Mouse (Mus musculus) bone marrow macrophage, adult 2 months (primary cell): ENCODE measurements at regions not wholly inside any gene's neighbourhood (a gene's known extent, or its start where the extent isn't known, plus 50 kb on each side); places are given as distances from the start of the nearest gene placed in this dataset.

ENCODE experiments used
- CTCF ChIP-seq: IDR thresholded peaks from 2 replicates; pipeline ENCODE4 v1.5.1; 2012; ENCODE audit warnings: low read depth, mild to moderate bottlenecking, low read length, moderate library complexity
- POLR2A ChIP-seq: IDR thresholded peaks from 2 replicates; pipeline ENCODE4 v1.6.1; 2012; ENCODE audit warnings: mild to moderate bottlenecking, low read depth, low read length, borderline replicate concordance

GRCm38 (mm10) chr5:133385374-133386349, 713.8 kb upstream of the Castor2 start:
- no peak for TF ChIP-seq CTCF
- no peak for TF ChIP-seq POLR2A
